Mouse (Mus musculus) heart, postnatal 0 days (tissue): ENCODE measurements at regions not wholly inside any gene's neighbourhood (a gene's known extent, or its start where the extent isn't known, plus 50 kb on each side); places are given as distances from the start of the nearest gene placed in this dataset.

Experiments
- ATAC-seq: fragments of 200-750 bp; cut with Nextera tagmentation; 2 replicates; pipeline ENCODE4 v1.8.0; 2017; ENCODE audit warnings: low read depth, moderate number of reproducible peaks, moderate library complexity; ENCODE audit not compliant: insufficient read depth
- DNase-seq: peaks from one replicate; pipeline ENCODE4 v3.0.0-alpha.2; 2016; ENCODE audit warnings: low spot score
- H3K27ac ChIP-seq: fragments of 300-500 bp; sonication (generic); 2 replicates; pipeline ENCODE4 v1.5.1; 2014; ENCODE audit warnings: low read depth, mild to moderate bottlenecking
- H3K27me3 ChIP-seq: fragments of 300-500 bp; sonication (generic); 2 replicates; pipeline ENCODE4 v1.6.1; 2014; ENCODE audit warnings: low read length, mixed read lengths; ENCODE audit not compliant: control insufficient read depth, insufficient read depth
- H3K36me3 ChIP-seq: fragments of 300-500 bp; sonication (generic); replicated peaks from 2 replicates; pipeline ENCODE4 v1.6.1; 2014; ENCODE audit warnings: low read length, mixed read lengths; ENCODE audit not compliant: control insufficient read depth, insufficient read depth
- H3K4me1 ChIP-seq: fragments of 300-500 bp; sonication (generic); 2 replicates; pipeline ENCODE4 v1.6.1; 2014; ENCODE audit warnings: antibody characterized with exemption; ENCODE audit not compliant: control insufficient read depth, insufficient read depth
- H3K4me2 ChIP-seq: fragments of 300-500 bp; sonication (generic); 2 replicates; pipeline ENCODE4 v1.6.1; 2014; ENCODE audit warnings: low read depth, mild to moderate bottlenecking, low read length, moderate library complexity
- H3K4me3 ChIP-seq: fragments of 300-500 bp; sonication (generic); 2 replicates; pipeline ENCODE4 v1.5.1; 2014; ENCODE audit warnings: low read depth, low read length
- H3K9ac ChIP-seq: fragments of 300-500 bp; sonication (generic); replicated peaks from 2 replicates; pipeline ENCODE4 v1.6.1; 2014; ENCODE audit warnings: low read depth, low read length, mixed read lengths
- H3K9me3 ChIP-seq: fragments of 300-500 bp; sonication (generic); replicated peaks from 2 replicates; pipeline ENCODE4 v1.6.1; 2016; ENCODE audit warnings: low read length; ENCODE audit not compliant: control insufficient read depth
- CTCF ChIP-seq: IDR thresholded peaks from 2 replicates; pipeline ENCODE4 v1.5.1; 2016; ENCODE audit warnings: antibody characterized with exemption, control low read depth, low read depth
- EP300 ChIP-seq: IDR thresholded peaks from 2 replicates; pipeline ENCODE4 v1.6.1; 2016; ENCODE audit warnings: antibody characterized with exemption, low read depth
- WGBS: fragments of 180-500 bp; shearing (Covaris S2); extraction: QIAGEN DNeasy Blood & Tissue Kit; methylation state at CpG from one replicate; pipeline ENCODE4 v1.1.7; 2014; 5-methylcytosine and 5-hydroxymethylcytosine counted together

DNA sequence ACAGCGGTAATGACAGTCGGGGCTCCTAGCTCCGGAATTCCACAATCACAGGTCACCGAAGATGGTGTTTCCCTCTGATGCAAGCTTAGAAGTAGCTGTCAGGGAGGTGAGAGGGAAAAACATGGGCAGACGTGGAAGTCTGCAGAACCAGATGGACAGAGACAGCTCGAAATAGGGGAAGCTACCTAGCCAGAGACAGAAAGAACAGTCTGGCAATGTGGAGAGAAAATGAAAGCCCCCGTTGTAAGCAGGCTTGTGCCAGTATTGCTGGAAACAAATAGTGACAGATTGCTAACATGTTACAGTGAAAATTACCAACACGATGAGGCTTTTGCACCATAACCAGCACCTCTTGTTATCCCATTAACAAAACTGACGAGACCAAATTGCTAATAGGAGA, 173.0 kb upstream of the Zfp703 start:
- 37% methylated on average over 9 of the region's 9 CpGs for WGBS
- Histone ChIP-seq H3K4me3 (no peak overlapping the region), H3K4me2 (no peak overlapping the region), H3K27me3 (0 out of 2 replicates have a peak, but pooled peaks cover 11% of the 10 kb centered on the region), H3K4me1 (peaks cover 10% of the 10 kb centered on the region), H3K9me3 (no peaks in the 10 kb centered on the region), H3K36me3 (no peaks in the 10 kb centered on the region), H3K27ac (no peak overlapping the region), H3K9ac (no peak overlapping the region)
- DNase-seq (no peak), ATAC-seq (no peak)
- TF ChIP-seq EP300 (no peak), CTCF (no peak)

DNA sequence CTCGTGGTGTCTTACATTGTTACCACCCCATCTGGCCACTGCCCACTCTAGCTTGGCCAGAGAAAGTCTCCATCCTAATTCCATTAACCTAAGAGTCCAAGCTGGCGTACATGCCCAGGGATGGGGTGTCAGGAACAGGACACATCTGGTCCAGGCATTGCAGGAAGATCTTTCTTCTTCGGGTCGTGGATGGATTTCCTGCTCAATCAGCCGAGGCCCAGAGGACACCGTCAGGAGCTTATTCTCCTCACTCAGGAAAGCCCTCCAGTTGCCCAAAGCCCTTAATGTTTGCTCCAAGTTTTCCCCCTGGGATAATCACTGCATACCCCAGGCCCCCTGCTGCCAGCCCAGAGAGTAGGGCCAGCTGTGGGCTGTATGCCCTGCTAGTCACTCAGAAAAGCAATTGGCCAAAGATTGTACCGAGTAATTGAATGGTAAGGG, 172.2 kb upstream of the Zfp703 start:
- Histone ChIP-seq H3K4me2 (no peak overlapping the region), H3K4me1 (peaks cover 10% of the 10 kb centered on the region), H3K9ac (no peak overlapping the region), H3K9me3 (no peaks in the 10 kb centered on the region), H3K27ac (no peak overlapping the region), H3K27me3 (0 out of 2 replicates have a peak, but pooled peaks cover 11% of the 10 kb centered on the region), H3K4me3 (no peak overlapping the region), H3K36me3 (no peaks in the 10 kb centered on the region)
- 63% methylated on average over 7 of the region's 7 CpGs for WGBS
- DNase-seq (no peak), ATAC-seq (no peak)
- no peak for TF ChIP-seq CTCF
- TF ChIP-seq EP300 = no peak

DNA sequence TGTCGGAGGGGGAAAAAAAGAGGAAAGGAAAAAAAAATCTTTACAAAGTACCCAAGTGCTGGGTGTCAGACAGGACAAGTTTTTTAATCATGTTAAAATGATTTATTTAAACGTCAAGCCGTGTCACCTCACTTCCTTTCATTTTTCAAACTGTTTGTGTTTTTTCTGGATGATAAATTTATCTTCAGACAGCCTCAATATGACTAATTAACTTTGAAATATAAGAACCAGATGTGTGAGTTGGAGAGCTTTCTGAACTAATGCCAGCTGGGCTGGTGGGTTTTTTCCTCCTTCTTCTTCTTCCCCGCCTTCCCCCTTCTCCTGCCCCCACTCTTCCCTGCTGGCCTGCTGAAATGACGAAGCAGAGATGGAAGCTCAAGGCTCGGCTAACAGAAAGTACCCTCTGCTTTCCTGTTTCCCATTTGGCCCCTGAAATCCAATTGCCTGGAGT, 171.7 kb upstream of the Zfp703 start:
- ATAC-seq = no peak
- H3K9ac ChIP-seq = no peak overlapping the region
- no peak overlapping the region for H3K4me2 ChIP-seq
- no peak overlapping the region for H3K27ac ChIP-seq
- H3K4me3 ChIP-seq = no peak overlapping the region
- 53% methylated on average over 6 of the region's 6 CpGs for WGBS
- peaks cover 10% of the 10 kb centered on the region for H3K4me1 ChIP-seq
- H3K36me3 ChIP-seq = no peaks in the 10 kb centered on the region
- H3K27me3 ChIP-seq = 0 out of 2 replicates have a peak, but pooled peaks cover 11% of the 10 kb centered on the region
- DNase-seq = no peak
- H3K9me3 ChIP-seq = no peaks in the 10 kb centered on the region
- no peak for TF ChIP-seq EP300
- TF ChIP-seq CTCF = no peak

- TF ChIP-seq CTCF (no peak), EP300 (no peak)
- no peaks in the 10 kb centered on the region for H3K36me3 ChIP-seq
- peak overlapping the region; percentile 37; the same call in 1 of the 2 replicates for H3K4me2 ChIP-seq
- no peak overlapping the region for H3K27ac ChIP-seq
- 29% methylated on average over 11 of the region's 11 CpGs for WGBS
- H3K9ac ChIP-seq = no peak overlapping the region
- DNase-seq (peak; percentile 31), ATAC-seq (no peak)
- H3K4me3 ChIP-seq = no peak overlapping the region
- H3K4me1 ChIP-seq = peaks cover 10% of the 10 kb centered on the region
- 0 out of 2 replicates have a peak, but pooled peaks cover 11% of the 10 kb centered on the region for H3K27me3 ChIP-seq
- no peaks in the 10 kb centered on the region for H3K9me3 ChIP-seq
These were observed 168.9 kb upstream of the Zfp703 start for GRCm38 (mm10) chr8:26808111-26808651.

- Histone ChIP-seq H3K9me3 (no peaks in the 10 kb centered on the region), H3K4me2 (no peak overlapping the region), H3K27me3 (0 out of 2 replicates have a peak, but pooled peaks cover 11% of the 10 kb centered on the region), H3K4me3 (no peak overlapping the region), H3K9ac (no peak overlapping the region), H3K27ac (no peak overlapping the region), H3K4me1 (peaks cover 13% of the 10 kb centered on the region), H3K36me3 (no peaks in the 10 kb centered on the region)
- whole genome bisulfite sequencing = 21% methylated on average over 3 of the region's 3 CpGs
- DNase-seq (no peak), ATAC-seq (no peak)
- TF ChIP-seq EP300 (no peak), CTCF (no peak)
These were observed 168.4 kb upstream of the Zfp703 start for GRCm38 (mm10) chr8:26808771-26809170.

- H3K9ac ChIP-seq = no peak overlapping the region
- 84% methylated on average over 7 of the region's 7 CpGs for WGBS
- no peak overlapping the region for H3K4me2 ChIP-seq
- H3K4me1 ChIP-seq = peaks cover 13% of the 10 kb centered on the region
- no peak overlapping the region for H3K27ac ChIP-seq
- ATAC-seq (no peak), DNase-seq (no peak)
- TF ChIP-seq CTCF (no peak), EP300 (no peak)
- H3K36me3 ChIP-seq = no peaks in the 10 kb centered on the region
- no peaks in the 10 kb centered on the region for H3K9me3 ChIP-seq
- peaks cover 9% of the 10 kb centered on the region; the same call in 1 of the 2 replicates for H3K27me3 ChIP-seq
- H3K4me3 ChIP-seq = no peak overlapping the region
These were observed 167.2 kb upstream of the Zfp703 start for GRCm38 (mm10) chr8:26809943-26810342.
